Mouse (Mus musculus): ENCODE data around the gene Magix. TPM values are rescaled to one million over a fixed set of nuclear protein-coding genes. Genes with fewer than 3 reads are reported as not detected.

Magix gene
- polyA plus RNA-seq, 1 experiment from 2014 or later, result not detected

- Histone ChIP-seq H3K36me3 (ENCODE audit: control insufficient read depth, insufficient read depth, low read length) (no peaks in the 10 kb centered on the region), H3K27me3 (ENCODE audit: control insufficient read depth, insufficient read depth, low read length) (no peaks in the 10 kb centered on the region), H3K9ac (ENCODE audit: low read length) (peak within 1 kb of the TSS; percentile 48), H3K4me2 (ENCODE audit: low read depth, low read length, severe bottlenecking) (peak within 1 kb of the TSS; percentile 51), H3K9me3 (ENCODE audit: control insufficient read depth, low read length) (no peaks in the 10 kb centered on the region), H3K4me3 (ENCODE audit: low read depth, low read length) (peak within 1 kb of the TSS; percentile 40), H3K4me1 (replicated peaks; ENCODE audit: control insufficient read depth, insufficient read depth, low read length) (no peaks in the 10 kb centered on the region), H3K27ac (ENCODE audit: low read depth, low read length) (0 out of 2 replicates have a peak within 1 kb of the TSS, but pooled peaks have one; percentile 6)
- DNase-seq (ENCODE audit: low spot score), result peak; percentile 57
- 18% methylated on average over 35 of the region's 36 CpGs for WGBS
- ATAC-seq (replicated peaks; ENCODE audit: low FRiP score), result peak; percentile 57
Measured at GRCm38 (mm10) chrX:7670921-7671623, 10.0 kb downstream of the Magix start, which contains the start of gene Plp2. Plp2 (minus strand) TSS chrX:7671390.

DNA sequence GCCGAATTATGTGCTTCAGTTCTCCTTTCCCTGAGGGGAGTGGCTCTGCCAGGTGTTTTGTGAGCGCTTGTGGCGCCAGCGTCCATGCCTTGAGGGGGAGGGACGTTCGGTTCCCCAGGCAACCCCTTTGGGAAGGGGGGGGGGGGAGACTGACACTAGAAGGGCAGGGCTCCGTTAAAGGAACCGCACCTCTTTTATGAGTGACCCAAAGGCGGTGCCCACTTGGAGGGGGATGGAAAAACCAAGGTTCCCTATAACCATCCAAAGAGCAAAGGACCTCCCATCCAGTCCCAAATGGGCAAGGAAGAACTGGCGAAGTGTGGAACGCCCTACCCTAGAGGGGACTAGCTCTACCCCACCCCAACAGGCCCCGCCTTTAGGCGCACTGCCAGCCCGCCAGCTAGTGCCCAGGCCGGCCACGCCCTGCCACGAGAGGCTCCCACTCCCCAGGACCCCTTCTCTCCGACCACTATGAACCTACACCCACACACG, 10.6 kb downstream of the Magix start:
- Histone ChIP-seq H3K4me3 (ENCODE audit: low read depth, low read length) (peak overlapping the region; percentile 40), H3K4me2 (ENCODE audit: low read depth, low read length, severe bottlenecking) (peak overlapping the region; percentile 51), H3K9me3 (ENCODE audit: control insufficient read depth, low read length) (no peaks in the 10 kb centered on the region), H3K9ac (ENCODE audit: low read length) (peak overlapping the region; percentile 48), H3K36me3 (ENCODE audit: control insufficient read depth, insufficient read depth, low read length) (no peaks in the 10 kb centered on the region), H3K27me3 (ENCODE audit: control insufficient read depth, insufficient read depth, low read length) (no peaks in the 10 kb centered on the region), H3K4me1 (replicated peaks; ENCODE audit: control insufficient read depth, insufficient read depth, low read length) (no peaks in the 10 kb centered on the region), H3K27ac (ENCODE audit: low read depth, low read length) (0 out of 2 replicates have a peak overlapping the region, but pooled peaks have one; percentile 6)
- 25% methylated on average over 18 of the region's 19 CpGs for WGBS
- ATAC-seq (replicated peaks; ENCODE audit: low FRiP score) (peak; percentile 87), DNase-seq (ENCODE audit: low spot score) (peak; percentile 74)

DNA sequence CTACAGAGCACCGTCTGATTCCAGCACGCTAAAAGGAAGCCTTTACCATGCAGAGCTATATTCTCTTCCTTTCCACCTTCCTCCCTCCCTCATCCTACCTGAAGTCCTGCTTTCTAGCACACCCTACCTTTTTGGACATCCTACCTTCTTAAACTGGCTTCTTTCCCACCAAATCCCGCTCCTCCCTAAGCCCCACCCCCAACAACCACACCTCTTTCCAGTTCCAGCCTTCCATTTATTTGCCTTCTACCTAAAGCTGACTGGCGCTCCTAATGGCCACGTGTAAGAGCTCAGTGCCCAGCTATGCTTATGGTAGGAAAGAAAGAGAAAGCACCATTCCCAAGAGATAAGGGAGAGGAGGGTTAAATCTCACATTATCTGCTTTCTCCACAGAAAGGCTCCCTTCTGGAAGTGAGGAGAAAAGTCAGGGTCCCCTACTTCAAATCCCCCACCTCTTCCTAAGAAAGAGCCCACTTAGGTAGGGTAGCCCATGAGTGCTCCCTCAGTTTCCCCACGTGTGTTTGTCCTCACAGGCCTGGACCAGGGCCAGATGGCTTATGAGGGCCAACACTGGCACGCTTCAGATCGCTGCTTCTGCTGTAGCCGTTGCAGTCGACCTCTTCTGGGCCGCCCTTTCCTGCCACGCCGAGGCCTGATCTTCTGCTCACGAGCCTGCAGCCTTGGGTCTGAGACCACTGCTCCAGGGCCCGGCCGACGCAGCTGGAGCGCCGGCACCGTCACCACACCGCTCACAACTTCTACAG, 15.1 kb downstream of the Magix start:
- H3K9me3 ChIP-seq (ENCODE audit: control insufficient read depth, low read length), result no peaks in the 10 kb centered on the region
- H3K27ac ChIP-seq (ENCODE audit: low read depth, low read length), result no peak overlapping the region
- H3K27me3 ChIP-seq (ENCODE audit: control insufficient read depth, insufficient read depth, low read length), result no peaks in the 10 kb centered on the region
- 80% methylated on average over 20 of the region's 21 CpGs for WGBS
- no peak overlapping the region for H3K4me2 ChIP-seq (ENCODE audit: low read depth, low read length, severe bottlenecking)
- H3K4me1 ChIP-seq (replicated peaks; ENCODE audit: control insufficient read depth, insufficient read depth, low read length), result no peaks in the 10 kb centered on the region
- DNase-seq (ENCODE audit: low spot score) (no peak), ATAC-seq (replicated peaks; ENCODE audit: low FRiP score) (no peak)
- no peak overlapping the region for H3K4me3 ChIP-seq (ENCODE audit: low read depth, low read length)
- no peaks in the 10 kb centered on the region for H3K36me3 ChIP-seq (ENCODE audit: control insufficient read depth, insufficient read depth, low read length)
- H3K9ac ChIP-seq (ENCODE audit: low read length), result no peak overlapping the region

DNA sequence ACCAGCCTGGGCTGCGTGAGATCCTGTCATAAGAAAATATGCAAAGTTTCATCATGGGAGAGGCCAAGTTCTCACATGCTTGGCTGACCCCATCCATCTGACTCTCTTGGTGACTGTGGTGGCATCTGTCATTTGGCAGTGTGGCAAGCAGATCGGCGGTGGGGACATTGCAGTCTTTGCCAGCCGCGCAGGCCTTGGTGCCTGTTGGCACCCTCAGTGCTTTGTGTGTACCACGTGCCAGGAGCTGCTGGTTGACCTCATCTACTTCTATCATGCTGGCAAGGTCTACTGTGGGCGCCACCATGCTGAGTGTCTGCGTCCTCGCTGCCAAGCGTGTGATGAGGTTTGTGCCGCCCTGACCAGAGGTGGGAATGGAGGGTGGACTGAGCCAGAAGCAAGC, 16.3 kb downstream of the Magix start:
- Histone ChIP-seq H3K9ac (ENCODE audit: low read length) (no peak overlapping the region), H3K4me2 (ENCODE audit: low read depth, low read length, severe bottlenecking) (no peak overlapping the region), H3K4me3 (ENCODE audit: low read depth, low read length) (no peak overlapping the region), H3K4me1 (replicated peaks; ENCODE audit: control insufficient read depth, insufficient read depth, low read length) (no peaks in the 10 kb centered on the region), H3K36me3 (ENCODE audit: control insufficient read depth, insufficient read depth, low read length) (no peaks in the 10 kb centered on the region), H3K27me3 (ENCODE audit: control insufficient read depth, insufficient read depth, low read length) (no peaks in the 10 kb centered on the region), H3K9me3 (ENCODE audit: control insufficient read depth, low read length) (no peaks in the 10 kb centered on the region), H3K27ac (ENCODE audit: low read depth, low read length) (no peak overlapping the region)
- ATAC-seq (replicated peaks; ENCODE audit: low FRiP score), result no peak
- WGBS, result 89% methylated on average over 11 of the region's 11 CpGs
- DNase-seq (ENCODE audit: low spot score), result no peak

DNA sequence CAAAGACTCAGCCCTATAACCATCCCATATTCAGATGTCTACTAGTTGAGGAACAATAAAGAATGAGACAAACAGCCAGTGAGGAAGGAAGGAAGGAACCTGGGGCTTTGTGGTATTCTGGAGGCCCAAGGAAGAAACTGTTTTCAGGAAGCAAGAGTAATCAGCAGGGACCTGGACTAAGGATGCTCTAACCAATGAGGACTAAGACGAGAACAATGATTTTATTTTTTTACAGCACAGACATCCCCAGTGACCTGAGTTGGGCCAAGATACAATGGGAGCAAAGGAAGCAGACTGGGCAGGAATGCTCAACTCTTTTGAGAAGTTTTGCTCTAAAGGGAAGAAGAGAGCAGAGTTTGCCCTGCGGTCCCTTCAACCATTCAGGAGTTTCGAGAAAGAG, 18.1 kb downstream of the Magix start:
- no peaks in the 10 kb centered on the region for H3K27me3 ChIP-seq (ENCODE audit: control insufficient read depth, insufficient read depth, low read length)
- H3K9me3 ChIP-seq (ENCODE audit: control insufficient read depth, low read length), result no peaks in the 10 kb centered on the region
- no peaks in the 10 kb centered on the region for H3K36me3 ChIP-seq (ENCODE audit: control insufficient read depth, insufficient read depth, low read length)
- H3K4me1 ChIP-seq (replicated peaks; ENCODE audit: control insufficient read depth, insufficient read depth, low read length), result no peaks in the 10 kb centered on the region
- H3K4me3 ChIP-seq (ENCODE audit: low read depth, low read length), result no peak overlapping the region
- 84% methylated on average over 3 of the region's 3 CpGs for WGBS
- H3K4me2 ChIP-seq (ENCODE audit: low read depth, low read length, severe bottlenecking), result no peak overlapping the region
- ATAC-seq (replicated peaks; ENCODE audit: low FRiP score) (no peak), DNase-seq (ENCODE audit: low spot score) (no peak)
- no peak overlapping the region for H3K9ac ChIP-seq (ENCODE audit: low read length)
- no peak overlapping the region for H3K27ac ChIP-seq (ENCODE audit: low read depth, low read length)

GRCm38 (mm10) chrX:7661086-7661485, 20.0 kb downstream of the Magix start:
- ATAC-seq (replicated peaks; ENCODE audit: low FRiP score) (no peak), DNase-seq (ENCODE audit: low spot score) (peak; percentile 17)
- no peaks in the 10 kb centered on the region for H3K9me3 ChIP-seq (ENCODE audit: control insufficient read depth, low read length)
- H3K9ac ChIP-seq (ENCODE audit: low read length), result no peak overlapping the region
- no peaks in the 10 kb centered on the region for H3K27me3 ChIP-seq (ENCODE audit: control insufficient read depth, insufficient read depth, low read length)
- H3K36me3 ChIP-seq (ENCODE audit: control insufficient read depth, insufficient read depth, low read length), result no peaks in the 10 kb centered on the region
- no peak overlapping the region for H3K27ac ChIP-seq (ENCODE audit: low read depth, low read length)
- H3K4me3 ChIP-seq (ENCODE audit: low read depth, low read length), result no peak overlapping the region
- H3K4me2 ChIP-seq (ENCODE audit: low read depth, low read length, severe bottlenecking), result no peak overlapping the region
- WGBS, result 81% methylated on average over 4 of the region's 4 CpGs
- no peaks in the 10 kb centered on the region for H3K4me1 ChIP-seq (replicated peaks; ENCODE audit: control insufficient read depth, insufficient read depth, low read length)

- H3K27me3 ChIP-seq (ENCODE audit: control insufficient read depth, insufficient read depth, low read length), result no peaks in the 10 kb centered on the region
- H3K4me3 ChIP-seq (ENCODE audit: low read depth, low read length), result no peak overlapping the region
- ATAC-seq (replicated peaks; ENCODE audit: low FRiP score) (peak; percentile 36), DNase-seq (ENCODE audit: low spot score) (no peak)
- WGBS, result 54% methylated on average over 11 of the region's 11 CpGs
- no peak overlapping the region for H3K9ac ChIP-seq (ENCODE audit: low read length)
- no peak overlapping the region for H3K27ac ChIP-seq (ENCODE audit: low read depth, low read length)
- no peaks in the 10 kb centered on the region for H3K4me1 ChIP-seq (replicated peaks; ENCODE audit: control insufficient read depth, insufficient read depth, low read length)
- H3K36me3 ChIP-seq (ENCODE audit: control insufficient read depth, insufficient read depth, low read length), result no peaks in the 10 kb centered on the region
- no peaks in the 10 kb centered on the region for H3K9me3 ChIP-seq (ENCODE audit: control insufficient read depth, low read length)
- H3K4me2 ChIP-seq (ENCODE audit: low read depth, low read length, severe bottlenecking), result no peak overlapping the region
Measured at GRCm38 (mm10) chrX:7658785-7659589, 22.1 kb downstream of the Magix start.

DNA sequence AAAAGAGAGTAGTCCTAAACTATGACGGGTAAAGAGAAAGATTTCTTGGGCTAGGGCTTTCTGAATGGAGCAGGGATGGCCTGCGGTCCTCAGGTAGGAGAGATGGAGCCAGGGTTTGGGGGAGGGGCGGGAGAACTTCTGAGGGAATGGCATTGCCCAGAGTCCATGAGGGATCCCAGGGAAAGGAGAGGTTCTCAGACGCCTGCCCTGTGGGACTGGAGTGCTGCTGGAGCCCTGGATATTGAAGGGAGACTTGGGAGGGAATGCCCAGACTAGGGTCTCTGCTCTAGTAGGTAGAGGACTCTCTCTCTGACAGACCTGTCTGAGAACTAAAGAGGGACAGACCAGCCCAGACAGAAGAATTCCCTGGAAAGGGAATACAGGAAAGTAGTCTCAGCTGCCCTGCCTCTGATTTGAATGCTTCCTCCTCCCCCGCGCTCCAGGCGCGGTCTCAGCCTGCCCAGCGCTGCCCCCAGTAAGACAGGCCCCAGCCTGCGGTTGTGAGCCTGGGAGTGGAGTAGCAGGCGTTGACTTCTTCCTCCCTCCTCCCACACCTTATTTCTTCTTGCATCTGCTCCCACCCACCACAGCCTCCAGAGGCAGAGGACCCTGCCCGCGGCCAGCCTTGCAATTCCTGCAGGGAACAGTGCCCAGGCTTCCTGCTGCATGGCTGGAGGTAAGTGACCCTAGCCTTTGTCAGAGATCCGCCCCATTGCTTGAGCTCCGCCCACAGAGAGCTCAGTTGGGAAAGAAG, 22.8 kb downstream of the Magix start:
- no peak overlapping the region for H3K4me3 ChIP-seq (ENCODE audit: low read depth, low read length)
- DNase-seq (ENCODE audit: low spot score) (no peak), ATAC-seq (replicated peaks; ENCODE audit: low FRiP score) (peak; percentile 58)
- no peak overlapping the region for H3K9ac ChIP-seq (ENCODE audit: low read length)
- no peaks in the 10 kb centered on the region for H3K9me3 ChIP-seq (ENCODE audit: control insufficient read depth, low read length)
- H3K4me2 ChIP-seq (ENCODE audit: low read depth, low read length, severe bottlenecking), result peak overlapping the region; percentile 21; the same call in 1 of the 2 replicates
- no peaks in the 10 kb centered on the region for H3K36me3 ChIP-seq (ENCODE audit: control insufficient read depth, insufficient read depth, low read length)
- no peak overlapping the region for H3K27ac ChIP-seq (ENCODE audit: low read depth, low read length)
- 21% methylated on average over 13 of the region's 15 CpGs for WGBS
- H3K4me1 ChIP-seq (replicated peaks; ENCODE audit: control insufficient read depth, insufficient read depth, low read length), result no peaks in the 10 kb centered on the region
- no peaks in the 10 kb centered on the region for H3K27me3 ChIP-seq (ENCODE audit: control insufficient read depth, insufficient read depth, low read length)

Data from forebrain, embryonic 11.5 days (tissue).